Mouse (Mus musculus) R1 (cell line): ENCODE measurements at regions not wholly inside any gene's neighbourhood (a gene's known extent, or its start where the extent isn't known, plus 50 kb on each side); places are given as distances from the start of the nearest gene placed in this dataset.
A peak's percentile ranks its signal among the peaks of the same experiment; 100 is the strongest.

ENCODE experiments used
- DNase-seq: peaks from one replicate; pipeline ENCODE4 v3.0.0-alpha.2; 2018; ENCODE audit warnings: low read depth, low spot score

DNA sequence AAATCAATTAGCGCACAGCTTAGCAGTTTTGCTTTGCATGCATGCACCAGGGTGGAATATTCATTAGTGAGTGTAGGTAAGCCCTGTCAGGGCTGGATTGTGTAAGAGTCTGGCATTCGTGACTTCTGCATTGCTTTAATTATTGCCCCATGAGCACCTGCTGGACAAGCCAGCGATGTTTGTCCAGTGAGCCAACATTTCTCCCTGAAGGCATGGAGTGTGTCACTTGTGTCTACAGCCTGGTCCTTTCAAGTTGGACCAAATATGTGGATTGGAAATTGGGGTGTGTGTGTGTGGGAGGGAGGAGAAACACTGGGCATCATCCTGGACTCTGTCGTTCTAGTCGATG is 115.9 kb downstream of the Evx1 start:
- no peak for DNase-seq

DNA sequence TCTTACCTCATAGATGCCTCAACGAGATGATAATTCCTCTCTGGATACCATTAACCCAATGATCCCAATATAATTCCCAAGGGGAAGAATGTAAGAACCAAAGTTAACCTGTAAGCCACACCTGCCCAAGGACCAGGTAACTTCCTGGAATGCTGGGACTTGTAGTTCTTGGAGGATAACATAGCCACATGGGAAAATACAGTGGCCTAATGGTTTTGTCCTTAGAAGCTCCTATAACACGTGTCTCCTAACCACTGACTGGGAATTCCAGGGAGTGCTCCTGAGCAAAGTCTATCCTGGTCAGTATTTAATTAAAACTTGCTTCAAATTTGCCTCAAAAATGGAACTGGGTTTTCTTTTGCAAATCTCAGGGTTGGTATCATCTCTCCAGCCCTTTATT is 119.9 kb downstream of the Evx1 start:
- no peak for DNase-seq

DNA sequence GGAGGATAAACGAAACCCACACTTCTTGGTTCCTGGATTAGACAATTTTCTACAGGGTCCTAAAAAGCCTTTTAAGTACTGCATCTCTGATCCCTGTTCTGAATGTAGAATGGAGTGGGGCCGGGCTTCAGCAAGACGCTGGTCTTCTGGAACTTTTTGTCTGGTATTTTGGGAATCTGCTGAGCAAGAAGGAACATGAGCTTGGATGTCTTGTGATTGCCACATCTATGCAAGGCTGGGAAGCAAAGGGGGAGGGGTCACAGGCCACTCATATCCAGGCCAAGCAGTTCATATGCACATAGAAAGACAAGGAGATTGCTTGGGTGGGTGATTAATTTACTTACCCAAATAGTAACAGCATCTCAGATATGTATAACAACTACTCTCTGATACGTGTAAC is 121.5 kb downstream of the Evx1 start:
- DNase-seq, result no peak

DNA sequence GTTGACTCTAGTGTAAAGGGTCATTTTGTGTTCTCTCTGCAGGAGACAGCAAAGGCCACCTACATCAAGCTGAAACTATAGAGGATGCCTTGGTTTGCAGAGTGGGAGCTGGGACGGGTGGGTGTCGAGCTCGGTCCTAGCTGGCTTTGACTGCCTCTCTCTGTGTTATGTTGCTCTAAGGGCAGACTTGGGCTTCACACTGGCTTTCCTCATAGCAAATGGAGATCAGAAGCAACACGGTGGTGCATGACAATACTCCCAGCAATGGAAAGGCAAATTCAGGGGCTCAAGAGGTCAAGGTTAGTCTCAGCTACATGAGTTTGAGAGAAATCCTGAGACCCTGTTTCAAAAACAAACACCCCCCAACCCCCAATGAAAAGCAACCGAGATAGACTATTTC is 122.1 kb downstream of the Evx1 start:
- DNase-seq, result peak; percentile 55

DNA sequence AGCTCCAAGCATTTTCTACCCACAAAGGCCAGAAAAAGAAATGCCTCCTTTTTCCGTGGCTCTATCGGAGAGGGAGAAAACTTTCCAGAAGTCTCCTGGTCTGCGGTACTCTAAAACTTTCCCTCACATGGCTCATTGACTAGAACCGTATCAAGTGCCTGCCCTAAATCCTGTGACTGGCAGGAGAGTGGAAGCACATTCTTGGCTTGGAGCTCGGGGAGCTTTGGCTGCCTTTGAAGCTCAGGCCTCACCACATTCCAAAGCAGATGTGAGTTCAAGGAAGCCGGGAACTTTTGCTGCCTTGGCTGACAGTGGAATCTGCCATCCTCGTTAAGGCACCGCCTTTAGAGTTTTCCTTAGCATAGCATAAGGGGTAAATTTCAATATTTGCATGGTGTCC is 125.1 kb downstream of the Evx1 start:
- DNase-seq, result peak; percentile 52

DNA sequence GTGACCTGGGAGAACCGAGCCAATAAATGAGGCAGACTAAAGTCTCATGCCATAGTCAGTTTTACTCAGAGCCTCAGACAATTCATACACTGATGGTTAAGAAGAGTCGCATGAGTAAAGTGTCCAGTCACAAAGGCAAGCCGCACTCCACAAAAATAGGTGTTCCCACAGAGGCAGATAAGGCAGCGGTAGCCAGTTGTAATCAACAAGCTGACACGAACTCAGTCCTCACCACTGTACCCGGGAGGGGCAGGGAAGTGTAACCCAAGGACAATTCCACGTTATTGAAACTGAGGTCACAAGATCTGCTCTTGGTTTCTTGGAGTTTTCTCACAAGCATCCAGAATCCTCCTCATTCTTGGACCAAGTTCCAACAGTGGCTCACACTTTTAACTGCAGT is 125.9 kb downstream of the Evx1 start:
- no peak for DNase-seq

DNA sequence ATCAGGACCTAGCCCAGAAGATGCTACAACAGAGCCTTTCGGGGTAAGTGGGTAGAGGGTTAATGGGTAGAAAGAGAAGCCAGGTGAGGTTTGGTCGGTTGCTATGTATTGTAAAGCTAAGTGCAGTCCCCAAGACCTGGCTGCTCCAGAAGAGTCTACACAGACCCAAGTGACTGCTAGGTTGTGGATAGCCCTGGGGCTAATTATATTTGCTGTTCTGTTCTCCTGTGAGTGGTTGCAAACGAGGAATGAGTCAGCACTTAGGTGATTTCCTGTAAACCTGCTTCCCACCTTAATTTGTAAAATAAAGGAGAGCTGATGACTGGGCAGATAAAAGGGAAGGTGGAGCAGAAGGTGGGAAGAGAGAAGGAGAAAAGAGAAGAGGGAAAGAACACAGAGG is 126.9 kb downstream of the Evx1 start:
- peak; percentile 82 for DNase-seq

DNA sequence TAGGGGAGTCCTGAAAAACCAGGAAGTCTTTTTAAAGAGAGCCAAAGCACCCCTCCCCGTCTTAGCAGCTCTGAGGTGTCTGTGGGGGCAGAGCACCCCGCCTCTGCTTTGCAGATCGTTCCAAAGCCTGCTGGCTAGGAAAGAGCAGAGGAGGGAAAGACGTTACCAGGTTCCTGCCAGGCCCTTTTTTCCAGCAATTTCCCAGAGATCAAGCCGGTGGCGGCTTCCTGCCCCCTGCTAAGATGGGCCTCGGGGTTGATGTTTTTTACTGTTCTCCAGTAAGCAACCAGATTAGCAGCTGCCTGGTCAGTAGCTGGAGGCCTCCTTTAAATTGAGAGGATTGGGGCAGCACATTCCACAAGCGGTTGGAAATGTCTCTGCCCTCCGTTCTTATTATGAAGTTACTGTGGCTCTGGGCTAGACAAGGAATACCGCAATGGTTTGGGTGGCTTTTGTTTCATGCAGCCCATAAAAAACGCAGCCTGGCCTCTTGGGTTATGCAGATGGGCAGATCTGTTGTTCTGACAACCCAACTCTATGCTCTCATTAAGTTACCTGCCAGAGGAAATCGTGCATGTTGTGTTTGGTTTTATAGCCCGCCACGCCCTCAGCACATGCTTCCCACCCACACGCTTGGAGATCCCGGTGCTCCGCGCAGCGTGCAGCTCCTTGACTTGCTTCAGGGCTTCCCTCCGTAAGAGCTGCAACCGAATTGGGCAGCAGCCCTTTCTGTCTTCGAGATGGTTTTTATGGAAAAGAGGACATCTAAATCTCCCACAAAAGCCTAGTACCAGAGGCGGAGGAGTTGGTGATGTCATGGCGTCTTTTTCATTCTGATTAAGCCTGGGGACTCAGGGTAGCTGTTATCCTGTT is 130.1 kb downstream of the Evx1 start:
- peak; percentile 55 for DNase-seq

DNA sequence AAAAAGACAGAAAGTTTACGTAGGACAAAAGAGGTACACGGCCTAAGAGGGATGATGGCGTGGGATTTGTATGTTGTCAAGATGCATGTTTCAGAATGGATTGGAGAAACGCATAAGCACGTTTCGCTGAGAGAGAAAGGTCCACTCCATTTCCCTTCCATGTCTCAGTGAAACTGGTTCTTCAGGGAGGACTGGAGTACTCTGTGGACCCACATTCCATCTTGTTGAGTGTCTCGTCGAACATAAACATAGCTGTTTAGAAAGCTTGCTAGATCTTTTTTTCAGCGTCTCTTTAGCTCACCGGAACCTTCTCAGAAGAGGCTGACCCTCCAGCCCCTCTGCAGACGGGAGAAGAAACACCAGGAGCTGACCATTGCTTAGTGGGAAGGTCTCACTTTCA is 145.5 kb downstream of the Evx1 start:
- DNase-seq, result no peak

DNA sequence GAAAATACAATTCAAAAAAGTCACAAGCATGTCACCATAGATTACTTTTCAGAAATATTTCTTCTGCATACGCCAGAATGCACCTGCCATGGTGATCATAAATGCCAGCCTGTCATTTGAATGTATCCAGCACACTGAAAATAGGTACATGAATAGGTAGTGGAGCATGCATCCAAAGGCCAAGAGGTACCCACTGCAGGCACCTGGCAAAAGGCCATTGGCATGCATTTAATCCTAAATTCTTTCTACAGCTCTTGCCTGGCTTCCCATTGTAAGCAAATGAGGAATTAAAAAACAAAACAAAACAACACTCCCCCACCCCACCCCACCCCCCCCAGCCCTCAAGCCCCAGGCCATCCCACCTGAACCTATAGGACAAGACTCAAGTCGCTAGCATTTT is 147.9 kb downstream of the Evx1 start:
- DNase-seq, result no peak

DNA sequence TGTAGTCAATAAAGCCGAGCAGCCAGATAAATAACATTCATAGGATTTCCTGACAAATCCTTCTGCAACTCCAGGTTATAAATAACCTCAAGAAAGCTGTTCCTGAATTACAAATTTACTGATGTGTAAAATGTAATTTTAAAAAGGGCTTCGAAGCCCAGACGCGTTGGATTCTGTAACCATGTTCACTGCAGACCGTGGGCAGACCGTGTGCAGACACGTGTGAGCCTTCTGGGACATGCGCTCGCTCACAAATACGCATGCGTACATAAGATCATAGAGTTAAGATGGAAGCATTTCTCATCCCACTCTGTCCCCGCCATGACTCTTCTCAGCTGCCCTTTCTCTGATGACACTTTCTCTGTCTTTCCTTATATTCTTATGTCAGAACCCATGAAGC is 150.1 kb downstream of the Evx1 start:
- DNase-seq, result no peak

DNA sequence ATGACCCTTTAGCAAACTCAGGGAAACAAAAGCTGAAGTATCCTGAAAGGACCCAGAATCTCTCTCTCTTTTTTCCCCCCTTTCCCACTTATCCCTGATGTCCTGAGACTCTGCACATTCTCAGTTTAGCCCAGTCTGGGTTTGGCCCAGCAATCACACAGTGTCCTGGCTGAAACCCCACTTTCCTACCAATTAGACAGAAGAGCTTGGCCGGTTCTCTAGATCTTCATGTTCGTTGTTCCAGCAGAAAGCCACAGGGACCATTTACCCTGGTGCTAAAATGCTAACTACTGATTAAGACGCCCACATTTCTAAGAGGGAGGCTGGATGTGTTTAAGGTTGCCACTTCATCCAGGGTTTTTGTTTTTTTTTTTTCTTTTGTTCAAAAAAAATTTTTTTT is 151.3 kb downstream of the Evx1 start:
- DNase-seq, result no peak

DNA sequence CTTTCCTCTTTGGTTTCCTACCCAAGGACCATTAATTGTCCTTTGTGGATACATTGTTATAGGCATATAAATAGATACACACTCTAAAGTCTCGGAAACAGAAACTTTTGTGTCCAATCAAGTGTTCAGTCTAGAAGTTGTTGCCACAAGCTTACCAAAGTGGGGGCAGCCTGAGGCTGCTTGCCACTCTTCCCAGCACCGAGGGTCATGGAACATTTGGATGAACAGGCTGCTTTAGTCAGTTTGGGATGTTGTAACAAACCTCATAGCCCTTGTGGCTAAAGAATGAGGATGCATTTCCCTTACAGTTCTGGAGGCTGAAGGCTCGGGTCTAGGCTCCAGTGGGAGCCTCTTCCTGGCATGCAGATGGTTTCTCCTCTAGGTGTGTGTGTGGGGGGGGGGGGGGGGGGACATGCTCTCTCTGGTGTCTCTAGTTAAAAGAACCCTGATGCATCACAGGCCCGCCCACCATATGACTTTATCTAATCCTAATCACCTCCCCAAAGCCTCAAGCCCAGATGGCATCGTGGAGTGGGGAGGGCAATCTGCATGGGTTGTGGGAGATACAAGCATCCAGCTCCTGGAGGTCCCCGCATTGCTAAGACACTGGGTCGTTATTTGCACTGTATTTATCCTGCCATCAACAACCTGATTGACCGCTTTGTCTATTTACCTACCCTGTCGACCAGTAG is 152.7 kb downstream of the Evx1 start:
- DNase-seq, result no peak

DNA sequence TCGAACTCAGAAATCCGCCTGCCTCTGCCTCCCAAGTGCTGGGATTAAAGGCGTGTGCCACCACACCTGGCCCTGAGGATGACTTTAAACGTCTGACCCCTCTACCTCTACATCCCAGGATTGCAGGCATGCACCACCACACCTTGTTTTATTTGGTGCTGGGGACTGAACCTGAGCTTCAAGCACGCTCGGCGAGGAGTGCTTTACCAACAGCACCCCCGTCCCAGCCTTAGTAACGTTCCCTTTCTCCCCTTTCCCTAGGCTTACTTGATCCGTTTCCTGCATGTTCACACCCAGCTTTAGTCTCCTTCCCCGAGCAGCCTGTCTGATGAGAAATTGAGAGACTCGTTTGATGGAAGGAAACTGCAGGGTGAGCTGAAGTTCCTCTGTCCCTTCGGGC is 157.5 kb downstream of the Evx1 start:
- DNase-seq, result no peak

DNA sequence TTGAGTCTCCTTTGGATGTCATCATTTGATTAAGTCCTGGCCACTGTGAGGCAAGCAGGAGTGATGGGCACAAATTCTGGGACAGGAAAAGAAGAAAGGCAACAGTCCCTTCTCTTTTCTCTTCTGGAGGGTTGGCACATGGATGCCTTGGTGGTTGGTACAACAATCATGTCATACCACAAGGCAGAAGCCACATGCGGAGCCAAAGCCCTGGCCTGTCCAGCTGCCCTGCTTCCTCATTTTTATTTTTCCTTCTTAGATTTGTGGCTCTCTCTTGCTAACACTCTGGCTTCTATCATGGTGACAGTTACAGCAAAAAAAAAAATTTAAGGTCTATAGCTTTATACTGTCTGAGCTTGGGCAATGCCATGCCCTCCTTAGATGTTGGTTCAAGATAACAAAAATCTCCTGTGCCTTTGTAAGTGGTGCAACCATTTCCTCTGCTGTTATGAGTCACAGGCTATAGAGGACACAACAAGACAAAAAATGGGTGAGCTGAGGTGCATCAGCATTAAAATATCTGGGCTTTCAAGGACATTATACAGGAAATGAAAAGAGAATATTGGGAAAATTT is 158.2 kb downstream of the Evx1 start:
- no peak for DNase-seq

DNA sequence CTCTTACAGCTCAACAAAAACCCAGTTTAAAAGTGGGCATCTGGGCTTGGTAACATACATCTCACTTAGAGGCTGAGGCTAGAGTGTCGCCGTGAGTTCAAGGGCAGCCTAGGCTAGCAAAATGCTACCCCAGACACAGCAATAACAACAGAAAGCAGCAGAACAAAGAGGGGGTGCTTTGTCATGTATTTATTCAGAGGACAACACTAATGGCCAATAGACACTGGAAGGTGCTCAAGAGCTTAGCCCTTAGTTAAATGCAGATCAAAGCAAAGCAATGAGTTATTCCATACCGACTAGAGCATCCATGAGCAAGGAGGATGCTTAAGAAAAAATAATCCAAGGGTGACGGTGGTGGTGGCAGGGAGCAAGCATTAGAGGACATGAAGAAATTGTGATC is 158.7 kb downstream of the Evx1 start:
- DNase-seq, result peak; percentile 61

DNA sequence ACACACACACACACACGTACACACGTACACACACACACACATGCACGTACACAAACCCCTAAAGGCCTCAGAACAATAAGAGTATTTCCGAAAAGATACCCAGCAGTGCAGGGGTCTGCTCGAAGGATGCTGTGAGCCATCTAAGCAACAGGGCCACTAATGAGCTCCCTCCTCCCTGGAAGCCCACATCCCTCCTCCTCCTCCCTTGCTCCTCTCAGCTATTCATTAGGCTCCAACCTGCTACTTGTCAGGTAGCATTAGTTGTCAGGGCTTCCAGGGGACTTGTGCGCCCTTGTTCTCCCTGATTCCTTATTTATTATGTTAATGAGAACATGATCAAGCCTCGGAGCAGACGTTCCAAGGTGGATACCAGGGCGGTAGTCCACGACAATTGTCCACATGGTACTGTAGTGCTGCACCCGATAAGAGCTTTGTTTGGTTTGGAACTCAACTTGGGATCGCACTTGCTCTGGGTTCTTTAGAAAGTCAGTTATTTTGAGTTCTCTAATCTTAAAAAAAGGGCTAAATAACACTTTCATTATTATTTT is 159.8 kb downstream of the Evx1 start:
- no peak for DNase-seq

DNA sequence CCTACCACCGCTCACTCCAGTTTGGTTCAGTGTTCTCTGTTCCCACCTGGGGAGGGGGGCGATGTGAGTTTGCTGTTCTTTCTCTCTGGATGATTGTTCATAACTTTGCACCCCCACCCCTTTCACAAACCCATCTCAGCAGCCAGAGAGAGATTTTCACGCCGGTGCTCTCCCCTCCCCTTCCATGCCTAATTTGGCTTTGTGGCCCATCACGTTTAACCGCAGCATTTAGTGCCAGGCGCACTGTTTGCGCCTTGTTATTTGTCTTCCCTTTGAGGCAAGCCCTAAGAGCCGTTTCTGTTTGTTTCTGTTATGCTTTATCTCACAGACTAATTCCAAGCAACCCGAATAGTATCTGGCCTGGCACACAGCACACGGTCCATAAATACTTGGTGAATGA is 160.6 kb downstream of the Evx1 start:
- no peak for DNase-seq

DNA sequence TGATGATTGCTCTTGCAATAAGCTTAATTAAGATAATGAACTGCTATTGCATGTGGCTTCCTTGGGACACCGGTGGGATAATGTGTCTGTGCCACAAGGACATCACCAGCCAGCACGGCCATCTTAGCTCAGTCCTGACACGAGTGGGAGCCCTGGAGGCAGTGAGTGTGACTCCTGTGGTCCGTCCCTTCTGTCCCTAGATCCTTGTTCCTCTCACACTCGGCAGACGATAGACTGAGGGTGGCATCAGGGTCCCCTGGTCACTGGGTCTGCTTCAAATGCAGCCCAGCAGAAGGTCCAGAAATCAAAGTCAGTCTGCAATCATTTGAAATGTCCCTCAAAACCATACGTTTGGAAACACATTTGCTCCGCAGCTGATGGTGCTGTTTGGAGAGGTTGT is 162.4 kb downstream of the Evx1 start:
- DNase-seq, result no peak

DNA sequence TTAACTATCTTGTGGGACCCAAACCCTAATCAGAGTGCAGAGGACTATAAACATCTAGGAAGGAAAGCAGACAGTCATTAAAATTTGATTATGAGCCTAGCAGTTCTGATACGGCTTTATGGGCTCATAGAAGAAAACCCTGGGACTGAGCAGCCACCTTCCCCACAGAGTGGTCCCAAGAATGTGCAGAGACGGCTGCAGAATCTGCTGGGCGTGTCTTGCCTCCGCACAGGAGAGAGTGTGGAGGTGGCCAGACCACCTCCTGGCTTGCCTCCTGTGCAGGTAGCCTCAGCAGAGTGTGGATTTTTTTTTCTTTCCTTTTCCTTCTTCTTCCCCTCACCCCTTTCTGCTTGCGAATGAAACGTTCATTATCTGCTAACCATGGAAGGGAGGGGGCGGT is 163.3 kb downstream of the Hibadh start:
- DNase-seq, result no peak

DNA sequence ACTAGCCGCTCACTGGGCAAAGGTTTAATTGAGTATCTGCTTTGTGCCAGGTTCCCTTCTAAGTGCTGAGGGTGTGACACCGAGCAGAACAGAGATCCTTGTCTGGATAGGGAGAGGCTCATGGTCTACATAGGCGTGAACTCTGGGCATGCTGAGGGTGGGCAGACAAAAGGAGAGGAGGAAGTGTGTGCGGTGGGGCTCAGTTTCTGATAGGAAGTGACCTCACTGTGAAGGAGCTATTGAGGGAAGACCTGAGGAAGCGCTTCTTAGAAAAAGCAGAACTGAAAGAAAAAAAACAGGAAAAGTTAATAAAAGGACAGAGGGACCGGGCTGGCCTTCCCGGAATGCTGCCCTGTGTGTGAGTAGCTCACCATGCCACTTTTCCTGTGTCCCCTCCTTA is 162.8 kb downstream of the Hibadh start:
- DNase-seq, result no peak

DNA sequence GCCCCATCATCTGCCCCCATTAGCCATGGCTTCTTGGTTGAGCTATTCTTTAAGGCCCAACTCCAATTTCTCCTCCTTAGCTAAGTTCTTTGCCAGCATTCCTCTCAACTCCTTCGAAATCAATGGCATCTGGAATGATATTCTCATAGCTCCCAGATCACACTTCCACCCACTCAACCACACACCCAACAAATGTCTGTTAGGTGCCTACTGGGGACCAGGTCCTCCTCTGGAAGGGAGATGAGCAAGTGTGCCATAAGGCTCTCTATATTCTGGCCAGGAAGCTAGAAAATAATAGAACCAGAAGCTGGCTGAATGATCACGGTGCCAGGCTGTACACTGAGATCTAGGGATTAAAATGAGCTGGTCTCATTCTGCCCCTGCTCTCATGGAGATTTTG is 161.6 kb downstream of the Hibadh start:
- no peak for DNase-seq

DNA sequence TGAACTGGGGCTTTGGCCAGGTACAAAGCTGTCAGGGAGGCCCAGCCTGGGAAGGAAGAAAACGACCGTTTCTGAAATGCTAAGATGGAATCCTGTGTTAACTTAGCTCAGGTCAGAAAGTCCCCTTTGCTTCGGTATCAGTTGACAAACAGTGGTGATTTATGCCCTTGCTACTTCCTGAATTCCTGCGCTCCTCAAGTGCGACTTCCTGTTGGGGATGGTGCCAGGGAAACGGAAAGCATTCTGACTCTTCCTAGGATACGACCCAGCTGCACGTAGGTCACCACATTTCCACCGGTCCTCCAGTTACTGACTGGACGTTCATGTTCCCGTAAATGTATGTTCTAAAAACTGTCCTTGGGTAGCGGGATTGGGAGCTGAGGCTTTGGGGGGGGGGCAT is 161.0 kb downstream of the Hibadh start:
- no peak for DNase-seq
